Mouse (Mus musculus) testis, adult 2 months (tissue): Measurements from ENCODE around the gene Mtch1. TPM values are rescaled to one million over a fixed set of nuclear protein-coding genes. Genes with fewer than 3 reads are reported as not detected.

ENCODE experiments used
- H3K27ac ChIP-seq: fragments of 200-500 bp; 2 replicates; pipeline ENCODE4 v1.5.1; 2012; ENCODE audit warnings: low read depth, low read length; ENCODE audit not compliant: control insufficient read depth, insufficient read depth
- H3K27me3 ChIP-seq: fragments of 200-500 bp; 2 replicates; pipeline ENCODE4 v1.6.1; 2012; ENCODE audit warnings: mild to moderate bottlenecking, low read length, moderate library complexity; ENCODE audit not compliant: control insufficient read depth, insufficient read depth
- H3K36me3 ChIP-seq: fragments of 200-500 bp; 2 replicates; pipeline ENCODE4 v1.6.1; 2012; ENCODE audit warnings: mild to moderate bottlenecking, low read length; ENCODE audit not compliant: control insufficient read depth, insufficient read depth
- H3K4me1 ChIP-seq: fragments of 200-500 bp; 2 replicates; pipeline ENCODE4 v1.6.1; 2012; ENCODE audit warnings: low read length; ENCODE audit not compliant: control insufficient read depth, insufficient read depth
- H3K4me3 ChIP-seq: fragments of 200-500 bp; 2 replicates; pipeline ENCODE4 v1.5.1; 2012; ENCODE audit warnings: low read depth, mild to moderate bottlenecking, low read length, moderate library complexity, mixed read lengths; ENCODE audit not compliant: control insufficient read depth
- CTCF ChIP-seq: fragments of 200-500 bp; IDR thresholded peaks from 2 replicates; pipeline ENCODE4 v1.5.1; 2012; ENCODE audit warnings: low read depth, mild to moderate bottlenecking, inconsistent platforms, low read length, moderate library complexity; ENCODE audit not compliant: control insufficient read depth, insufficient read depth, insufficient replicate concordance
- POLR2A ChIP-seq: fragments of 200-500 bp; IDR thresholded peaks from 2 replicates; pipeline ENCODE4 v1.6.1; 2012; ENCODE audit warnings: low read depth, mild to moderate bottlenecking, inconsistent platforms, low read length, moderate library complexity; ENCODE audit not compliant: control insufficient read depth
- polyA plus RNA-seq: library from polyadenylated mRNA; depleted of rRNA; stranded (reverse); fragments of >200 nt; gene quantifications from 2 replicates; pipeline ENCODE4 v1.2.3, GENCODE M21; 2012

Gene Mtch1
- polyA plus RNA-seq, 1 experiment: 43.5 TPM

GRCm38 (mm10) chr17:29303087-29303486 is 44.6 kb downstream of the Mtch1 start:
- H3K27me3 ChIP-seq: no peaks in the 10 kb centered on the region
- no peaks in the 10 kb centered on the region; the same call in 1 of the 2 replicates for H3K4me1 ChIP-seq
- H3K4me3 ChIP-seq: no peak overlapping the region
- TF ChIP-seq POLR2A (no peak), CTCF (peak; percentile 12; the same call in 1 of the 2 replicates)
- H3K27ac ChIP-seq: no peak overlapping the region
- H3K36me3 ChIP-seq: 0 out of 2 replicates have a peak, but pooled peaks cover 1% of the 10 kb centered on the region

DNA sequence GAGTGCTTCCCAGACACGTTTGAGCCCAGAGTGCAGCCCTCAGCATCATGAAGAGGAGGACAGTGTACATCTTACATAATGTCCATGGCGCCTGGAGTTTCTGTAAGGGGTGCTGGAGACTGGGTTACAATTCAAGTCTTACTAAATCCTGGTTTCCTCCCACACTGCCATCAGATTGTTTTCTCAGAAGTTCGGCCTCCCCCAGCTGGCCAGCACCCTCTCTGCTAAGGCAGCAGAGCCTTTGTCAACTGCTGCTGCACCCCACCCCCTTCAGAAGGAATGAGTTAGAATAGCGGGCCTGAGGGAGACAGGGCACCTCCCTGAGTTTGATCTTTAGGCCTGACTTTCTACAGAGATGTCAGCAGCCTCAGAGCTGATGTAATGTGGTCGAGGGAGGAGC is 45.6 kb downstream of the Mtch1 start:
- no peak for TF ChIP-seq POLR2A
- no peak for TF ChIP-seq CTCF
- no peaks in the 10 kb centered on the region for H3K27me3 ChIP-seq
- no peaks in the 10 kb centered on the region; the same call in 1 of the 2 replicates for H3K4me1 ChIP-seq
- no peak overlapping the region for H3K4me3 ChIP-seq
- H3K27ac ChIP-seq: no peak overlapping the region
- H3K36me3 ChIP-seq: 0 out of 2 replicates have a peak, but pooled peaks cover 1% of the 10 kb centered on the region

DNA sequence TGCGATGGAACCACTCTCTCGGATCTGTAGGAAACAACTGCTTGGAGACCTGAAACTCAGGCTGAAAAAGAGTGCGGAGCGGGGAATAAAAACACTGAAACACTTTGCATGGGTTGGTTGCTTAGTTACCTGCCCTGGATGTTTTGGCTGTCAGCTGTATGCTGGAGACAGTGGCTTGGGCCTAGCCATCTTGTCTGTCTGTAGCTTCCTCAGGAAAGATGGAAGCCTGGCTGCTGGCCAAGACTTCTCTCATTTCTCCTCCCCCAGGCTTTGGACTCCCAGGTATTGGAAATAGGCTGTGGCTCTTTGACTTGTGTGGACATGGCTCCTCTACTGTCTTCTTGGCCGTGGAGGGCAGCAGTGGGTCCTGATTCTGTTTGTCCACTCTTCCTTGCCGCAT is 46.3 kb downstream of the Mtch1 start:
- H3K4me1 ChIP-seq: no peaks in the 10 kb centered on the region; the same call in 1 of the 2 replicates
- H3K27ac ChIP-seq: no peak overlapping the region
- H3K27me3 ChIP-seq: no peaks in the 10 kb centered on the region
- TF ChIP-seq POLR2A (no peak), CTCF (no peak)
- no peak overlapping the region for H3K4me3 ChIP-seq
- 0 out of 2 replicates have a peak, but pooled peaks cover 1% of the 10 kb centered on the region for H3K36me3 ChIP-seq

DNA sequence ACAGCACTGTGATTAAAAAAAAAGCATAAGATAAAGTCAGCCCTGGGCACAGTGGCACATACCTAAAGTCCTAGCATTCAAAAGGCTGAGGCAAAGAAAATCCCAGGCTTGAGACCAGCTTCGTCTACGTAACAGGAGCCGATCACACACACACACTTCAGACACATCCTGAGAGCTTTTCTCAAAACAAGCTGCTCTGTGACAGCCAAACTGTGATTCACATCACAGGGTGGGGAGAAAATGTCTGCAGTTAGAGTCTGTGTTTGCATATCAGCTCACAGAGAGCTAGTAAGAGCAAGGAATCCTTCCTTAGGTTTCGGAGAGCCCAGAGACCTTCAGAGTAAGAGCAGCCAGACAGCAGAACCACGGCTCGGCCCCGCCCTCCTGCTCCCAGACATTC is 46.8 kb downstream of the Mtch1 start:
- no peak for TF ChIP-seq CTCF
- TF ChIP-seq POLR2A: no peak
- Histone ChIP-seq H3K27me3 (no peaks in the 10 kb centered on the region), H3K27ac (no peak overlapping the region), H3K4me1 (no peaks in the 10 kb centered on the region; the same call in 1 of the 2 replicates), H3K4me3 (no peak overlapping the region), H3K36me3 (0 out of 2 replicates have a peak, but pooled peaks cover 1% of the 10 kb centered on the region)

- H3K4me1 ChIP-seq: no peaks in the 10 kb centered on the region
- no peak overlapping the region for H3K27ac ChIP-seq
- no peak overlapping the region for H3K4me3 ChIP-seq
- H3K27me3 ChIP-seq: no peaks in the 10 kb centered on the region
- 0 out of 2 replicates have a peak, but pooled peaks cover 1% of the 10 kb centered on the region for H3K36me3 ChIP-seq
- no peak for TF ChIP-seq POLR2A
- TF ChIP-seq CTCF: no peak
Measured at GRCm38 (mm10) chr17:29299282-29299681, 48.5 kb downstream of the Mtch1 start.

GRCm38 (mm10) chr17:29297813-29298212 is 49.9 kb downstream of the Mtch1 start:
- Histone ChIP-seq H3K4me3 (no peak overlapping the region), H3K27me3 (no peaks in the 10 kb centered on the region), H3K36me3 (0 out of 2 replicates have a peak, but pooled peaks cover 1% of the 10 kb centered on the region), H3K4me1 (no peaks in the 10 kb centered on the region), H3K27ac (no peak overlapping the region)
- TF ChIP-seq POLR2A: no peak
- no peak for TF ChIP-seq CTCF

DNA sequence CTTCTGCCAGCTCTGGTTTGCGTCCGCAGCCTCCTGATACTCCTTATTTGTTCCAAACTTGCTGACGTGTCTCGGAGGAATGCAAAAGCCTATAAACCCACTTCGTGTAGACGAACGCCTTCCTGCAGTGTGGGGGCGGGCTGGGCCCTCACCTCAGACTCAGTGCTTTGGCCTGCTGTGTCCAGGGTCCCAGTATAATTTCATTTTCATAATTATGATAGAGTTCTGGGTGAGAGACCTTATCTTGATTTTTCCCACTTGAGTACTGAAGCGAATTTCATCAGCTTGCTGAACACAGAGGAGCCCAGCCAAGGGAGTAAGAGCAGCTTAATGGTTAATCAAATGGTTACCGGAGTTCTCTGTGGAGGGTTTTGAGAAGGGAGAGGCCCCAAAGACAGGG is 50.4 kb downstream of the Mtch1 start:
- TF ChIP-seq POLR2A (no peak), CTCF (no peak)
- 0 out of 2 replicates have a peak, but pooled peaks cover 1% of the 10 kb centered on the region for H3K36me3 ChIP-seq
- no peak overlapping the region for H3K4me3 ChIP-seq
- H3K4me1 ChIP-seq: no peaks in the 10 kb centered on the region
- no peak overlapping the region for H3K27ac ChIP-seq
- H3K27me3 ChIP-seq: no peaks in the 10 kb centered on the region

GRCm38 (mm10) chr17:29295835-29296234 is 51.9 kb downstream of the Mtch1 start:
- Histone ChIP-seq H3K4me3 (no peak overlapping the region), H3K4me1 (no peaks in the 10 kb centered on the region), H3K27ac (no peak overlapping the region), H3K27me3 (no peaks in the 10 kb centered on the region), H3K36me3 (0 out of 2 replicates have a peak, but pooled peaks cover 1% of the 10 kb centered on the region)
- TF ChIP-seq POLR2A (no peak), CTCF (no peak)
